Mouse (Mus musculus) liver, adult 2 months (tissue): ENCODE measurements at regions not wholly inside any gene's neighbourhood (a gene's known extent, or its start where the extent isn't known, plus 50 kb on each side); places are given as distances from the start of the nearest gene placed in this dataset.

ENCODE experiments used
- CTCF ChIP-seq: fragments of 200-500 bp; IDR thresholded peaks from 2 replicates; pipeline ENCODE4 v1.5.1; 2011; ENCODE audit warnings: low read depth, low read length, control low read depth
- POLR2A ChIP-seq: fragments of 200-500 bp; IDR thresholded peaks from 2 replicates; pipeline ENCODE4 v1.6.1; 2011; ENCODE audit warnings: low read length, control low read depth; ENCODE audit not compliant: insufficient read depth; ENCODE audit errors: extremely low read depth

DNA sequence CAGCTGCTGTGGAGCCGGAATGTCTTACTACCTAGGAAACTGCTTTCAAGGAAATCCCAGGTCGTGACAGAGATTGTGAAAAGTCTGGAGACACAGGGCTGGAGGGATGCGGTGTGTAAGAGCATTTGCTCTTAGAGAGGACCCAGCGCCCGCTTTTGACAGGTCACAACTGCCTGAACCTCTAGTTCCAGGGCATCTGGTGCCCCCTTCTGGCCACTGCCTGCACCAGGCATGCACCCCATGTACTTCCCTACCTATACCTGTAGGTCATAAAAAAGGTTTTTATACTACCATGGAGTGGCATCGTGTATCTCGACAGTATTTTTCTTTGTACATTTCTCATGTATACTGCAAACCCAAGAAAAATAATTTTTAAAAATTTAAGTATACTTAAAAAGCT is 314.0 kb downstream of the Bbx start:
- TF ChIP-seq CTCF (peak; percentile 61), POLR2A (no peak)
